Mouse (Mus musculus): ENCODE measurements around the gene N4bp2l2.

Gene N4bp2l2

DNA sequence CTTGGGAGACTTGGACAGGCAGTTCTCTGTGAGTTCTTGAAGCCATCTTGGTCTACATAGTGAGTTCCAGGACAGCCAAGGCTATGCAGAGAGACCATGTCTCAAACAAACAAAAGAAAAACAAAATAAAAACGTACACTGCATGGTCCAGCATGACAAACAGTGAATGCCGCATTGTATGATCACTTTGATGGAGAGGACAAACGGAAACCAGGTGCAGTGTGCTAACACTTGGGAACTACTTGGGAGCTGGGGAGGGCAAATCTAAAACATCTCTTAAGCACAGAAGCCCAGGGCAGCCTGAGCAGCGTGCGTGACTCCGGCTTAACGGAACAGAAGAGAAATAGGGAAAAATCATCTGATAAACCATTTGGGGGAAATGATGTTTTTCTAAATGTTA is 68.9 kb downstream of the N4bp2l2 start, which contains the start of gene N4bp2l1:
N4bp2l1 (minus strand) TSS at position 101 of the 400 bp plus-strand sequence.
- DNase-seq (ENCODE audit: low read depth, low spot score): no peak

DNA sequence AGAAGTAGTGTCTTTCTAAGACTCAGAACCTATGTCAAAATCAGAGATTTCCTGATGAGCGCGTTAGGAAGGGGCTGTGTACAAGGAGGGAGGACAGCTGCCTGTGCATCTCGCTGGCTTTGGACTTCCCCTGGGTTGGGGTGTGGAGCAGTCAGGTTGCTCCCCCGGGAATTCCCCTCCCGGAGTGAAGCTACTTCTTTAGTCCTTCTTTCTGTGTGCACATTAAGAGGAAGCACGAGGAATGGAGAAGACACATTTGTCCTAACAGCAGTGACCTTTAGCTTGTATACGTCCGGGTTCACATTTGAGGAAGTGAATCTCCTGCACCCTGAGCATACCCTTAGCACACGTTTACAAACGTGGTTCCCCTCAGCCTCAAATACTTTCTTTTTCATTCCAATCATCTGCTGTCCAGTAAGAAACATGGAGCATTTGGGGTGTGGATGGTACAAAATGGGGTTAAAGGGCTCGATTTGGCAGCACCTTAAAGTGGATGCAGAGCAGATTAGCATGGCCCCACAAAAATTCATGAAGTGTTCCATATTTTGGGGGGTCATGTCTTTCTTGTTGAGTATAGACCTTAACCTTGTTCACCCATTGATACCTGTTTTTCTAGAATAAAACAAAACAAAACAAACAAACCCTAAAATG is 70.5 kb downstream of the N4bp2l2 start:
- DNase-seq (ENCODE audit: low read depth, low spot score): peak; percentile 62

DNA sequence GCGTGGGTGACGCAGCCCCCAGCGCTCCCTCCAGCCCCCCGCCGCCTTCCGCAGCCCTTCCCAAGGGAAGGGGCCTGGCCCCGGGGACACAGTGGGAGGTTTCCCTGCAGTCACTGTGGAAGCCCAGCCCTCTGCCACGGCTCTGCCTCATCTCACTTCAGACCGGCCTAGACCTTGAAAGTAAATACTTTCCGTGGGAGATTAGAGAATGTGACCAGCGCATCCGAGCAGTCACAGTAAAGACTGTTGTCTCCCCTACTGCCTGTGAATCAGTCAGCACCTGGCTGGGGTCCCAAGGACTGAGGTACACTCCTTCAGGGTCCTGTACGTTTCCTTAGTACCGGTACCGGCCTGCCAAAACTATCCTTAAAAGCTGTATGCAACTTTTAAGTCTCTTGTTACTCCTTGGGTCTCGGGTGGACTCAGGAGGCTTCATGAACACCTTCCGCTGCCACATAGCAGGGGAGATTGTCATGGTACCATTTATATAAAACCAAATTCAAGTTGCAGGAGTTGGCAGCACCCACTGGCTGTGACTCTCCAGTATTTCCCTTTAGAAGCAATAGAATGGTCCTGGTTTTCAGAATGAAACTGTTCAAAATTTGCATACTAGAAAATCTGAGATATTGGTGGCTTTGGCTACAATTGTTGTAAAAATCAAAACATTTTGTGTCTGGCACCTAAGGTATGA is 71.2 kb downstream of the N4bp2l2 start:
- DNase-seq (ENCODE audit: low read depth, low spot score): no peak

DNA sequence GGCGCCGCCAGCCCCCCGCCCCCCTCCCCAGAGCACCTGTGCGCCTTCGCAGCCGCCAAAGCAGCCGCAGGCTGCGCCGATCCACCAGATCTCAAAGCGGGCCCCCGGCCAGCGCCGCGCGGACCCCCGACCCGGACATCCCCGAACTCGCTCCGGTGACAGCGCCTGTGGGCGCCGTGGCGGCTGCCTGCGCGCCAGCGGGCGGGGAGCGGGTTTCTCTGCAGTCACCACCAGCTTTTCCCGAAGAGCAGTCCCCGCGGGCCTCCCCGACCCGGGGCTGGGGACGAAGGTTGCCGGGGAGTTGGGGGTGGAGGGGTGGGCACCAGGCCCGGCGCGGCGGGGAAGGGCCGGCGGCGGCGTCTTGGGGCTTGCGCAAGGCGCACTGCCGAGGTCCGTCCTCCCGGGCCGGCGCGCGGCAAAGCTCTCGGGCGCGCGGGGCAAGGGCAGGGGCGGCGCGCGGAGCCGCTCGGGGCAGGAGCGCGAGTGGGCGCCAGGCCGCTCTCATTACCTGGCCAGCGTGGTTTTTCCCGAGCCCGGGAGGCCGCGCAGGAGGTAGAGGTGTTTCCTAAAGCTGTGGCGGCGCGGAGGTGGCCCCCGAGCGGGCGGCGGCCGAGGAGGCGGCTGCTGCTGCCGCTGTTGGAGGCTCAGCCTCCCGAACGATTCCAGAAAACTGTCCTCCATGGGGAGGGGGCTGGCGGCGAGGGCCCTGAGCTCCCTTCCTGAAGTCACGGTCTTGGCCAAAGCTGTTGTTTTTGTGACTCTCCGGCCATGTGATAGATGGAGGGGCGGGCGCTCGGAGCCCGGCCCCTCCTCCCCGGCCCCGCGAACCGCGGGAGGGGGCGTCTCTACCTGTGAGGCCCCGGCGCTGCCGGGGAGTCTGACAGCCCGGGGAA is 72.0 kb downstream of the N4bp2l2 start:
- peak; percentile 87 for DNase-seq (ENCODE audit: low read depth, low spot score)

DNA sequence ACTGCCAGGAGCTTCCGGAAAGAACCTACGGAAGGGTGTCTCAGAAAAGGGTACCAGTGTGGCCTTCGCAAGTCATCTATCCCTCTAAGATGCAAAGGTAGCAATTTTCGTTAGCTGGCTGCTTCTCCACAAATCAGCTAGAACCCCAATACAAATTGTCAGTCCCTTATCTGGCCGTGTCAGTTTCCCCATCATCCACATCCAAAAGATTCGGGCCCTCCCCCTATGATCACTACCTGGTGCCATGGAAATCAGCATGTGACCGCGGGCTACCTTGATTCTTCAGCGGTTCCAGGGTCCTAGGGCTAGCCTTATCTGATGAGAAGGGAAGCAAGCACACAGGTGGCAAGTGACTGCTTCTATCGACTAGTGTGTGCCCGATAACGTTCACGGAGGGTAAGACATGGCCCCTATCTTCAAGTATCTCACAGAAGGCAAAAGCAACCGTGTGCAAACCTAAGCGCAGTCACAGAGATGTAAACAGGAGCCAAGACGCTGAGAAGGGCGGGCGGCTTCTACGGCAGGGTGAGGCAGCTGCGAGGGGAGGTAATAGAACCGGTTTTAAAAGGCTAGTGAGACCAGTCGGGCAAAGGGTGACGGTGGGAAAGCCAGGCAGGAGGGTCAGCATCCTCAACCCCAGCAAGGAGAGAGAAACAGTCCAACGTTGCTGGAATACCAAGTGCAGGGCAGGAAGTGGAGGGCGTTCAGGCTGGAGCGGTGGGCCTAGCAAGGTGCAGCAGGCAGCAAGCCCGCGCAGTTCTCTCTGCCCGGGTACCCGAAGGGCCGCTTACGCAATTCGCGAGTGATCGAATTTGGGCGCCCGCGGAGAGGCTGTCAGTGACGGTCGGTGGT is 72.9 kb downstream of the N4bp2l2 start:
- peak; percentile 76 for DNase-seq (ENCODE audit: low read depth, low spot score)

DNA sequence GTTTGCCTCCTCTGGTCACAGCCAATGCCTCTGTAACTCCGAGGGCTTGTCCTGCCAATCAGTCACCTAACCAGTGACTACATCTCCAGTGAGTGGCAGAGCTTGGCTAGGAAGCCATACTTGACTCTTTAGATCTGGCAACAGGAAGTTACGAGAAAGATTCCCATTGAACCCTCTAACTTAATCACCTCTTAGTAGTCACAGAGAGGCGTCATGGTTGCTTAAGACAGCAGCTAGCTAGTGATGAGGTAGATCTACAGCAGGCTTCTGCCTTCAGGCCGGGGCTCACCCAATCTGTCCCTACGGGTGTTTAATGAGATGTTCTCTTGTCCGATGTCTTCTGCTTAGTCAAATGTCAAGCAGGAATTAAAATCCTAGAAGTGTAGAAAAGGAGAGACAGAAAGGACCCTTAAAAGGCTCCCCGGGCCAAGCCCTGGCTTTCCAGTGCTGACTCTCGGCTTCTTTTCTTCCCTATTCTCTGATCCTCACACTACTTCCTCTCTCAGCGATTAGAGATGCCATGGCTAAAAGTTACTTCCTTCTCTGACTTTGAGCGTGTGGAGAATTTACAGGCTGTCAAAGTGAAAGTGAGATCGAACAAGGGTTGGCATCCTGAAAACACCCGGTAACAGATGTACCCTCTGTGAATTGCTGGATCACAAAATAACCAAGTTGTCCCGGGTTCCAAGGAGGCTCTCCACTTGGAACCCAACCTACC is 73.6 kb downstream of the N4bp2l2 start:
- peak; percentile 67 for DNase-seq (ENCODE audit: low read depth, low spot score)

DNA sequence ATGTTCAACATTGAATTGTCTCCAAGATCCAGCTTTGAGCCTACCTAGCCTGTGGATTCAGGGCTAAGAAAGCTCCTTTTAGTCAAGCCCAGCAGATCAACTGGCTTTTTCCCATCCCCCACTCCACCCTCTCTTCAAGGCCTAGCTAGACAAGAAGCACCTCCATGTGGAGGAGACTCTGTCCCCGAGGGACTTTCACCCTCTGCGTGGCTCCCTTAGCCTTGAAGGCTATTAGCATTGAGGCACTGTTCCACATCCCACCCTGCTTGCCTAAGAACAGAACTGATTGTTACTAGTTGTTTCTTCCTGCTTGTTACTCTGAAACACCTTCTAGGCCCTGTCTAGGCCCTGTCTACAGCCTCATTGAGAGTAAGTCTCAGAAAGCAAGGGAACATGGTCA is 76.0 kb downstream of the N4bp2l2 start:
- DNase-seq (ENCODE audit: low read depth, low spot score): no peak

DNA sequence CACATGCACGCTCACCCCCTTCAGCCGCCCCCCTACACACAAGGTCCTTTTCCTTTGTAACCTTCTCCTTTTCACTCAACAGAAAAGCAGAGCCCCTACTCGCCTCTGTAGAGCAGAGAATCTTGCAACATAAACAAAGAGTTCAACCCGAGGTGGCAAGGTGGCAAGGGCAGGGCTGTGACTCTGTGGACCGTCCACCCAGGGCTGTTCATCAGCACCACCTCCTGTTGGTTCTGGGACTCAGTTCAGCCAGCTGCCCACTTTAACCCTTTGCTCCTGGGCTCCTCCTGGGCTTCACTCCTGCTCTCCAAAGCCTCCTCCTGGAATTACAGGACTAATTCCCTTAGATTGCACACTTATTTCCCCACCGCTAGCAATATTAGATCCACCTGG is 81.7 kb downstream of the N4bp2l2 start:
- no peak for DNase-seq (ENCODE audit: low read depth, low spot score)

DNA sequence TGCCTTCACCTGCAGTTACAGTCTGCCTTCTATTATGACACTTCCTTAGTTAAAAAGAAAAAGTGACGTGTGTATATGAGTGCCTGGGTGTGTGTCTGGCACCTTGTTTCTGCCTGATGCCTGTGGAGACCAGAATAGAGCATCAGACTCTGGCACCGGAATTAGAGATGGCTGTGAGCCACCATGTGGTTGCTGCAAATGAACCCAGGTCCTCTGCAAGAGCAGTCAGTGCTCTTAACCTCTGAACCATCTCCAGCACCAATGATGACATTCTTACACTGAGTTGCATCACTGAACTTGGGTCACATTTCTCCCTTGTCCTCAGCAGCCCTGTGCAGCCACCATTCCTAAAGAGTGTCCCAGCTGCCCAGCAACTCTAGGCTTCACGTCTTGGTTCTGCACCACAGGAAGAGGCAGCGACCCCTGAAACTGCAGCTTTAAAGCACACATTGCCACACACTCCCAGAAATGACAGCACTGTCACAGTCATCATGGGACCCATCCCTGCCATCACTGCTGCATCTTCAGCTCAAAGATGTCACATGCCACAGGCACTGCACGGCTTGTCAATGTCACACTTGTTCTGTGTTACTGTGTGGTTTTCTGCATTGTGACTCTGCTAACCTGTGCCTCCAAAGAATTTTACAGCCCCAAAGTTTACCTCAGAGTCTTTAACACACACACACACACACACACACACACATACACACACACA is 82.2 kb downstream of the N4bp2l2 start:
- no peak for DNase-seq (ENCODE audit: low read depth, low spot score)

DNA sequence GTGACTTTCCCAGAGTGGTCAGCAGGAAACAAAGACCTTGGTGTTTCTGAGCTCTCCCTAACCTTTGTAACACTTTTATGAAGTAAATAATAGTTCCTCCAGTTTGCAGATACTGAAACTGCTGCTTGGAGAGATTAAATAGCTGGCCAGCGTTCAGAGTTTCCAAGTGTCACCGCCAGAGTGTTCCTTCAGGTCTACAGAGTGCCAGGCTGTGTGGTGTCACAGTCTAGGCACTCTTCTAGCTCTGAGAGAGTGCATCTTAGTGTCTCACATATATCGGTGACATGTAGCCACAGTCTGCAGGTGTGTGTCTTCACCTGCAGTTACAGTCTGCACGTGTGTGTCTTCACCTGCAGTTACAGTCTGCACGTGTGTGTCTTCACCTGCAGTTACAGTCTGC is 82.8 kb downstream of the N4bp2l2 start:
- no peak for DNase-seq (ENCODE audit: low read depth, low spot score)

DNA sequence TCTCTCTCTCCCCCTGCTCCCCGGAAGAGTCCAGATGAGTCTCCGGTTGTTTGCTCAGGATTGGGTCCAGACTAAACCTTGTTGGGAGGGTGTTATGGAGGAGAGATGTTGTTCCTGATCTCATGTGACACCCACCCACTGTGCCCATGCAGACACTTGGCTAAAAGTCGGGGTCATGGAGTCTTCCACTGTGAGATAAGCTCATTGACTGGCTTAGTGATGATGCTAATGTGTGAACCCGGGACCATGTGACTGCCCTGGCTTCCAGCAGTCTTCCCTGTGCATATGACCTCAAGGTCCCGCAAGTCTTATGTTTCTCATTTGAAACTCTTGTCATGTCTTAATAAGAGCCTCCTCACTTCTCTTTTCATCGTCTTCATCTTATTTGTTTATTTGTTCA is 84.8 kb downstream of the N4bp2l2 start:
- DNase-seq (ENCODE audit: low read depth, low spot score): no peak

DNA sequence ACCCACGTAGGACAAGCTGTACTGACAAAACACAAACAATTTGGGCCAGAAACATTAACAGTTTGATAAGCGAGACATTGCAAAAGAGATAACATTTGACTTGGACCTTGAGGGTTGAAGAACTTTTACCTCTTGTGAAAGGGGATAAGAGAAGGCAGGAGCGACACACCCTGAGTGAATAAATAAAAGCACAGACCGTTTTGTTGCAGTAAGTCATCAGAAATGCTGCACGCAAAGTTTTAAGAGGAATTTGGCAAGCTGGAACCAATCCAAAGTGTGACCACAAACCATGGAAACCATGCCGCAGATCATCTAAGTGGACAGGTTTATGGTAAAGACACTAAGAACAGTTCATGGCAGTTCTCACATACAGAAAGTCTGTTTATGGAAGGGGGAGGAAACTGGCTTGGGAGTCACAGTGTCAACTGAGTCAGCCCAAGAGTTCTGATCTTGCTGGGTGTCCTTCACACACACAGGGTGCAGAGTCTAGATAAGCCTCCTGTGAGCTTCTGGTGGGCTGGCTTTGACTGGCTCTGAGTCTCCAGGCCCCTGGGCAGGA is 87.3 kb downstream of the N4bp2l2 start:
- DNase-seq (ENCODE audit: low read depth, low spot score): no peak

DNA sequence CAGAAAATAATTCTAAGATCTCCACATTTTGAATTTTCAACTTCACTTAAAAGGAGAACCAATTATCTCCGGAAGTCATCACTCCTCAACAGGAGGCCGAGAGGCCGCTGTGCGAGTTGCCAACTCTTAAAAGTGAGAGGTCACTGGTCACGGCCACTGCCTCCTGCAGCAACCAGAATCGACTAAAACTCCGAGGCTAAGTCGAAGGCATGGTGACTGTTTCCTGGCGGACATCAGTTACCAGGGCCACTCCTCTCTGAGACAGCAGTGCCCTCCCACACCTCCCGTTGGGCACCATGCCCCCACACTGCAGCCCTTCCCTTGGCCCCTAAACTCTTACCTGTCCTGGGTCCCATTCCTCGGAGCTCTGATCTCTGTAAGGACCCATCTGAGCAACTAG is 89.2 kb downstream of the N4bp2l2 start:
- DNase-seq (ENCODE audit: low read depth, low spot score): no peak

DNA sequence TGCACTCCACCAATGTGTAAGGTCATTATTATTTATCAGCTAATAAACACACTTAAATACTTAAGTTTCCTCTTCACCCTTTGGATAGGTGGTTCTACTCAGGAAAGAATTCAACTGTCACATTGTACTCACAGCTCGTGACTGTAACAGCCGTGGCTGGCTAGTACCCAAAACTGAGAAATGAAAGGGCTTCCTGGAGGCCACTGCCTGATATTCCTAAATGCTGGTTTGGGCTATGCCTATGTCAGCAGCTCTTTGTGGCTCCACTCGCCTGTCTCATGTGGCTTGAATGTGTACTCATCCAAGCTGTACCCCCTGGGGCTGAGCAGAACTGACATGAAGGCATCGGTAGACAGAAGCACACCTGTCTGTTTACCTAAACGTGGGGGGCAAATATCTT is 91.1 kb downstream of the N4bp2l2 start:
- DNase-seq (ENCODE audit: low read depth, low spot score): no peak

DNA sequence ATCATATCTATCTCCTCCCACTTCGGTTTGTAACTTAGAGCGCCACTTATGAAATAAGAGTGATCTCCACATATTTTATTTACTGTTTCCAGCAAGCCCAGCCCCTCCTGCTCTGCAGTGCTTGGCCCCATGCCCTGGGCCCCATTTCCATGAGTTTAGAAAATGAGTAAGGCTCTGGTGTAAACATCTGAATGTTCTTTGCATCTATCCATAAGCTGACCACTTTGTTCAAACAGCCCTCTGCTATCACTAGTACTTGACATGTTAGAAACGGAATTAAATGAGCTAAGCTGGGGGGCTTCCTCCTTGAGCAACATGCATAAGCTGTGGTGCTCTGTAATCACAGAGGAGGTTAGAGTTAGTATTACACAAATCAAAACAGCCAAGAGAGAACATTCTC is 91.6 kb downstream of the N4bp2l2 start:
- no peak for DNase-seq (ENCODE audit: low read depth, low spot score)

DNA sequence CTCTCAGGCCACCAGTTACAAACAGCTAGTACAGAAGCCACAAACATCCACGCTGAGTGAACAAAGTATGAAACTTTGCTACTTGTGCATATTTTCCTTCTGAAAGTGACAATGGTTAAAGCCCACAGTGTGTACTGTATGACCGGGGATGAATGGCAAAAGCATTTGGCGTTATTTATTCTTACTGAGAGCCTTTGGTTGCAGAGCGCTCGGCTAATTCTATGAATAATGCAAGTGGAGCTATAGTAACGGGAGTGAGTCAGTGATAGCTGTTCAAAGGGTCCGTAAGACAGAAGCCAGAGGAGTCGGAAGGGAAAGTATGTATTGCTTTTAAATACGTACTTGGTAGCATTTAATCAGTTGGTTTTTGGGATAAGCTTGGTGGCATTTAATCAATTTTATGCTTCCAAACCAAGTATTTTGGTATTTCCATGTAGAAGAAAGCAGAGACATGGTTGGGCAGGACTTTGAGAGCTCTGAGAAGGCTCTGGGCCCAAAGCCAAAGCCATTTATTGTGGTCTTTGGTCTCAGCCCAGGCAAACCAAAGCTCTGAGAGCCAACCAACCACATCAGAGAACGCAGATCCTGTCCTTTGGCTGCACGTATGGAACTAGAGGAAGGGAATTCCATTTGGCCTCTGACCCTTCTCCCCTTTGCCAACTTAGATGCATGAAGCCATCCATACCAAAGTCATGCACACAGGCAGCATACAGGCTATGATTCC is 95.3 kb downstream of the N4bp2l2 start:
- DNase-seq (ENCODE audit: low read depth, low spot score): no peak

DNA sequence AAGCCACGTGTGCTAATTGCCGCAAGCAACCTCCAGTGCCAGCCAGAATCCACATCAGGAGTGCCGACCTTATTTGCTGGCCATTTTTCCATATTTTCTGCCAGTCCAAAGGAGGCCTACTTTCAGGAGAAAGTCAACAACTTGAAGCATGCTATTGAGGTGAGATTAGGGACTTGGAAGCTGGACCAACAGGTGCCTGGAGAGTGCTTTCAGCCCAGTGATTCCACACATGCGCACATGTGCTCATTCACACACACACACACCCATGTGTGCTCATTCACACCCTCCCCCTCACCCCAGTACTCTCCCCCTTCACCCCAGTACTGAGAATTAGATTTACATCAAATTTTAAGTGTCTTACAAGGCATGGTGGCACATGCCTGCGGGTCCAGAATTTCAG is 99.0 kb downstream of the N4bp2l2 start:
- no peak for DNase-seq (ENCODE audit: low read depth, low spot score)

DNA sequence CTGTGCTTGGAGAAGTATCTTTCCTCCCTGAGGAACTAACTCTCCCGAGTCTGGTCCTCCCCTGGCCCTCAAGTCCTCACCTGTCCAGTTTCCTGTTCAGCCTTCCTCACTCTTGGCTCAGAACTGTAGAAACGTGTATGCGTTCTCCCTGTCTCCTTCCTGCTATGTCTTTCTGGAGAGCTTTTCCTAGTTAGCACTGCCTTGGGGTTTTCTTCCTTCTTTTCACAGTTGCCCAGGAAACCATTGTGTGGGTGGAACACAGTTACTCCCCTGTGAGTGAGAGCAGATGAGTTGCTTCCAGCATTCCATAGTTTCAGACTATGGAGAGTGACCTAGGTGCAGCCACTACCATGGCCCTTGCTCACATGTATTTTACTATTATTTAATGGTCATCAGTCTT is 99.8 kb downstream of the N4bp2l2 start:
- DNase-seq (ENCODE audit: low read depth, low spot score): no peak

DNA sequence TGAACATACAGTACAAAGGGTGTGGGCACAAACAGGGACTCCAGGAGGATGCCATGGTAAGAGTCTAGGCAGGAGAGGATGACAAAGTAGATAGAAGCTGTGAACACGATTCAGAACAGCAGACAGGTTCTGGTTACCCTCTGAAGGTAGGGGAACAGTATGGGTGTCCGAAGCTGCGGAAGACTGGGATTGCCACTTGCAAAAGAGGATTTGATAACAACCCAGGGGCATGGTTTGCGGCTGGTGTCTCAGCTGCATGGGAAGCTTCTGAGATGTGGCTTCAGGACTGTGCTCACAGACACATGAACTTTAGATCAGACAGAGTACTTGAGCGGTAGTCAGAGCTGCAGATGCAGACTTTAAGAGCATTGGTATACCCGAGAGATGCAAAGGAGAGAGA is 101.6 kb downstream of the N4bp2l2 start:
- DNase-seq (ENCODE audit: low read depth, low spot score): no peak

All from CD4-positive helper T cell, adult 2 months (primary cell).